Mouse (Mus musculus): ENCODE measurements around the gene 4930512M02Rik.
A peak's percentile ranks its signal among the peaks of the same experiment; 100 is the strongest.

4930512M02Rik gene

GRCm38 (mm10) chr11:11565146-11565820, 62.4 kb downstream of the 4930512M02Rik start:
- no peak for DNase-seq (ENCODE audit: extremely low spot score, low spot score)

DNA sequence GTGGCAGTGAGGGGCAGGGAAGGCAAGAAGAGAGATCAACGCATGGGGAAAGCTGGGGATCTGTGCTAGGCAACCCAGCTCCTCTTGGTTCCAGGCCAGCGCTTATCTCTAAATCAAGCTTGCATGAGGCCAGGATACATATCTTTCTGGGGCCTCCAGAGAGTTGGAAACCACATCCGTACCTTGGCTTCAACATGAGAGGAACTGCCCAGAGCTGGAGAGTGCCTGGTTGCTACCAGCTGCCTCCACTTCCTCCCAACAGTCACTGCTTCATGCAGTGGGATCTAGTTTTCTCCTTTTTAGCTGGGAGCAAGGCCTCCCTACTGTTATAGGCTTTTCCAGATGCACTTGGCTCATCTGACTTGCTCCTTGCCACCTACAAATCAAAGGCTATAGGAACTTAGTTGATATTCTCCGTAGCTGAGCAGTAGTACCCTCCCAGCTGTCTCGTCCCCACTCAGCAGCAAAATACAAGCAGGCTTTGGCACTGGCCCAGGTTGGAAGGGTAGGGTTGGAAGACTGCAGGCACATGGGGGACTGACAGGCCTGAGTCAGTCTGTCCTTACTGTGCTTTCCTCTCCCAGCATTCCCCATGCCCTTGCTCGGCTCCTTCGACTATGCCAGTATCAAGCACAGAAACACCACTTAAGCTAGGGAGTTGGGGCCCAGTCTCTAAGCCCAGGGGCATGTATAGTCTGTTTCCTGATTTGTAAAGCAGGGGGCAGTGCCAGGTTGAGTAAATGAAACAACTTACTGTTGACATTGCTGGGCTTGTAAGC, 63.2 kb downstream of the 4930512M02Rik start:
- no peak for DNase-seq (ENCODE audit: extremely low spot score, low spot score)

- DNase-seq (ENCODE audit: extremely low spot score, low spot score): no peak
Observed at GRCm38 (mm10) chr11:11561118-11561517, 66.5 kb downstream of the 4930512M02Rik start.

GRCm38 (mm10) chr11:11559099-11559686, 68.4 kb downstream of the 4930512M02Rik start:
- no peak for DNase-seq (ENCODE audit: extremely low spot score, low spot score)

DNA sequence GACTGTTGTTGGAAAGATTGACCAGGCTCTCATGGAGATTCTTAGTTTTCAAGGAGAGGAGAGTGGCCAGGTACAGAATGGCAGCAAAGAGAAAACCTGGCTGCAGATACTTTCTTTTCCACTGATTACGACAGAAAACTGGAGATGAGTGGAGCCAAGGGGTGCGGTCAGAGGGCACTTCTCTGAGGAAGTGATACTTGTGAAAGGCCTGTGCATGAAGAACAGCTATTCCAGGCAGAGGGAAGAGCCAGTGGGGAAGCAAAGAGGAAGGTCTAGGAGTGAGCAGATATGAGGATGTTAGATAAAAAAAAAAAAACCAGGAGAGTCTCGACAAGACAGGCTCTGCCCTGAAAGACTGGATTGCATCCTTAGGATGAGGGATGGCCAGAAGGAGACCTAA, 69.0 kb downstream of the 4930512M02Rik start:
- no peak for DNase-seq (ENCODE audit: extremely low spot score, low spot score)

GRCm38 (mm10) chr11:11557173-11557967, 70.3 kb downstream of the 4930512M02Rik start:
- DNase-seq (ENCODE audit: extremely low spot score, low spot score): peak; percentile 48

GRCm38 (mm10) chr11:11556186-11556585, 71.4 kb downstream of the 4930512M02Rik start:
- DNase-seq (ENCODE audit: extremely low spot score, low spot score): no peak

DNA sequence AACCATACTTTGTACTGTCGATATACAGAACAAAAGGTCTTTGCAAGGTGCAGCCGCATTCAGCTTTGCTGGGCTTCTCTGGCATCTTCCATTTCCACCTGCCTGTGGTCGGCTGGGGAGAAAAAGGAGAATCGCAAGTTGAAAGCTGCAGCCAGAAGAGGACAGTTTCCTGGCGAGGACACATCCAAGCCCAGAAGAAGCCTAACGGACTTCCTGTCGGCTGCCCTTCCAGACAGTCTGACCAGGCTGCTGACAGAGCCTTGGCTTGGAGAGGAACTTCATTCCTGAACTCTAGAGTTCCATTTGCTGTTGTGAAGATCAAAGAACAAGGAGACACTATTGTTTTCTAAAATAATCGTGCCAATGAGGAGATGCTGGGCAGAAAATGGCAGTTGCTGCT, 72.1 kb downstream of the 4930512M02Rik start:
- no peak for DNase-seq (ENCODE audit: extremely low spot score, low spot score)

DNA sequence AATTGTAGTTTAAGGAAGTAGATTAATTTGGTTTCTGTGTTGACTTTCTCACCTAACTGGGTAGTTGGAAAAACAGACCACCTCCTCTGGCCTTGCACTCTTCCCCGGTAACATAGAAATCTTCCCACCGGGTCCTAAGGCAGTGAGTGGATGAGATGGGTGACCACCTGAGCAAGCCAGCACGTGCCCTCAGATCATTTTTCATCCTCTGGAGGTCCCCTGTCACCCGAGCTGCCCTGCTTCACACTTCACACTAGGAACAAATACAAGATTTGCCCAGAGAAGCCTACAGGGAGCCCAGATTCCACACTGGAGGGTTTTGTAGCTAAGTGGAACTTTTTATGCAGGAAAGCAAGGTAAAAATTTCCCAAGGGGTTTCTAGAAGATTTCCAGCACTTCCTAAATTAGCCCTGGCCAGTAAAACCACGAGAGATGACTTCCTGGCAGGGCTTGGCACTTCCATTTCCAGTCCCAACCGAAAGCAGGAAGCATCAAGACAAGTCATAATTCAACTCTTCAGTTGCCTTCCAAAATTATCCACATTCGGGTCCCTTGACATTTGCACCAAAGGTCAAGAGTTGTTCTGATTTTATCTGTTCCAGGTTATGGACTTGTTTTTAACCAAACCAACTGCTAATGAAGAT, 79.9 kb downstream of the 4930512M02Rik start:
- no peak for DNase-seq (ENCODE audit: extremely low spot score, low spot score)

DNA sequence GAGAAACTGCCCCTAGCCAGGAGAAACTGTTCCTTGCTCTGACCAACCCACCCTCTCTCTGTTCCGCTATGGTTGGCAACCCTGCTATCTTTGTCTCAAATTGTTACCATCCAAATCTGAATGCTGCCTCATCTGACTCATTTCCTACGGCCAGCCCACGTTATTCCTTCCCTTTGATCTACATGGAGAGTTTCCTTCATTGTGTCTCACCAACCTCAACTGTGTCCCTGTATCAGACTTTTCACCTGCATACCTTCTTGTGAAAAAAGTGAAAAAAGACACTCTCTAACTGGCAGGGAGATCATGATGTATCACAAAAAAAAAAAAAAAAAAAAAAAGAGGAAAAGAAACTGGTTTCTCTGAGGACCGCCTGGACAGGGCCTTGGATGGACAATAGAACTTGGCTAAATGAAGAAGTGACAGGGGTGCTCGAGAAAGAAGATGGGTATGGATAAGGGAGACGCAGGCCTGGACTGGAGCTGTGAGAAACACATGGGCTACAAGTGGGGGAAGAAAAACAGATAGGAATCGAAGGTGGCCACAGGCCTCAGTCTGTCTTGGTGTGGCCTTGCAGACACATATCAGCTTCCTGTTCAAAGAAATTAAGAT, 80.6 kb downstream of the 4930512M02Rik start:
- DNase-seq (ENCODE audit: extremely low spot score, low spot score): no peak

GRCm38 (mm10) chr11:11545948-11546347, 81.7 kb downstream of the 4930512M02Rik start:
- DNase-seq (ENCODE audit: extremely low spot score, low spot score): no peak

Measured in neural tube, embryonic 10.5 days (tissue).